Mouse (Mus musculus) monocyte, adult 5-6 weeks (primary cell): ENCODE measurements around the gene Pex26. TPM values are rescaled to one million over a fixed set of nuclear protein-coding genes. Genes with fewer than 3 reads are reported as not detected.

ENCODE experiments used
- ATAC-seq: fragments of 153-309, 156-312 bp; replicated peaks from 2 replicates; pipeline ENCODE4 v1.8.0; 2017; ENCODE audit warnings: mild to moderate bottlenecking; ENCODE audit not compliant: low TSS enrichment, insufficient number of reproducible peaks, severe bottlenecking, poor library complexity, low FRiP score
- total RNA-seq: library from RNA; stranded (forward); fragments of 200-1000, 200-491, 200-594 nt; gene quantifications from 3 replicates; pipeline ENCODE4 v1.2.3, GENCODE M21; 2017

Gene Pex26
- total RNA-seq: 4.0 to 9.1 TPM (median 4.9 TPM) in 3 replicates

DNA sequence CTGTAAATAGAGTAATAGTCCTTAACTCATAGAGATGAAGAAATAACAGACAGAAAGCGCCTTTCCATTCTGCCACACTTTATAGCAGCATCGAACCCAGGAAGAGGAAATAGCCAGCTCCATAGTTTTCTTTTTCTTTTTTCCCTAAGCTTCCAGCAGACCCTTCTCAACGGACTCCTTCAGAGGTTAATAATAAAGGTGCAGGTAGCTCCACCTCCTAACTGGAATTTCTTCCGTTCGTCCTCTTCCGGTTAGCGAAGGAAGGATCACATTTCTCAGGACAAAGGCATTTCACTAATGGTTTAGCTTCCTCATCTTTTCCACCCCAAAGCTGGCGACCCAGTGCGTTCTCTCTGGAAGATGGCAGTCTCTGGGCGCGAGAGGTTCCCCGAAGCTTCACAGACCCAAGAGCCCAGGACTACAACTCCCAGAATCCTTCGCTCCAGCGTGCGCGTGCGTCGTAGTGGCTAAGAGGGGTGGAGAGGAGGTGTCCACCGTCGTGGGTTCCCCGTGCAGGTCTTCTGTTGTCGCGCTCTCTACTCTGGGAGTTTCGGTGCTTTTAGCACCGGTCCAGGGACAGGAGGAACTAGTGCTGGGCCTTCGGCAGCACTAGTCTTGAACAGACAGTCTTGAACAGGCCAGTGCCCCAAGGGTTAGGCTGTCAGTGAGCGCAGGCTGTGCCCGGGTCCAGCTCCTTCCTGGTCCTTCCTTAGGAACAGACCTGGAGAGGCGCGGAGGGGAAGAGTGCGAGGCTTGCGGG is at the start of gene Pex26:
TSS of gene Pex26 (plus strand) at position 254 of the 760 bp plus-strand sequence.
- peak; percentile 92 for ATAC-seq

DNA sequence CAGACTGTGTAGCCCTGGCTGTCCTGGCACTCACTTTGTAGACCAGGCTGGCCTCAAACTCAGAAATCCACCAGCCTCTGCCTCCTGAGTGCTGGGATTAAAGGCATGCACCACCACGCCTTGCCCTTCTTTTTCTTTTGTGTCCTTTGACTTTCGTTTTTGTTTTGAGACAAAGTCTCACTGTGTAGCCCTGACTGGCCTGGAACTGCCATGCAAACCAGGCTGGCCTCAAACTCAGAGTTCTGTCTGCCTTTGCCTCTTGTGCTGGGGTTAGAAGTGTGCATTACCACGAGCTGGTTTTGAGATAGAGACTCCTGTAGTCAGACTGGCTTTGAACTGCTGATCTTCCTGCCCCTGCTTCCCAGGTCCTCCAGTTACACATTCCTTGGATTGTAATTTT is 49.2 kb upstream of the Pex26 start:
- no peak for ATAC-seq

DNA sequence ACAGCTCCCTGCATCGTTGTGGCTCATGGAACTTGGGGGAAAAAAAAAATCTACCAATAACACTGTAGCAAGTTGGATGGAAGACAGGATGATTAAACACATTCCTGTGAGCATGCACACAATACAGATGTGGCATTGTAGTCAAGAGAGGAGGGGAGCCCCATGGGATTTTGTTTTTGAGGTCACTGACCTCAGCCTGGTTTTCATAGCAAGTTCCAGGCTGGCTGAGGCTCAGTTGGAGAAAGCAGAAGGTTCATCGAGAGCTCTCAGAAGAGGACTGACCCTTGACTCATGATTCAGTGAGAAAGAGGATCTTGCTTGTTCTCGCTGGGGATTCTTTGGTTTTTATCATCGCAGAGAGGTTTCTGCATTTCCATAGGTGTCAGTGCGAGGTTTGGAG is 48.6 kb upstream of the Pex26 start:
- no peak for ATAC-seq

DNA sequence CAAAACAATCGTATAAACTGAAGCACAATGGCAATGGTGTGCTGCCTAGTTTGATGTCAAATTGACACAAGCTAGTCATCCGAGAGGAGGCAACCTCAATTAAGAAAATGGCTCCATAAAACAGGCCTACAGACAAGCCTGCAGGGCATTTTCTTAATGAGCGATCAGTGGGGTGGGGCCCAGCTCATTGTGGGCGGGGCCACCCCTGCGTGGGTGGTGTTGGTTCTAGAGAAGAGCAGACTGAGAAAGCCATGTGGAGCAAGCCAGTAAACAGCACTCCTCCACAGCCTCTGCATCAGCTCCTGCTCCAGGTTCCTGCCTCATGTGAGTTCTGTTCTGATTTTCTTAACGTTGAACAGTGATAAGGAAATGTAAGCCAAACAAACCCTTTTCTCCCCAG is 46.2 kb upstream of the Pex26 start:
- no peak for ATAC-seq

DNA sequence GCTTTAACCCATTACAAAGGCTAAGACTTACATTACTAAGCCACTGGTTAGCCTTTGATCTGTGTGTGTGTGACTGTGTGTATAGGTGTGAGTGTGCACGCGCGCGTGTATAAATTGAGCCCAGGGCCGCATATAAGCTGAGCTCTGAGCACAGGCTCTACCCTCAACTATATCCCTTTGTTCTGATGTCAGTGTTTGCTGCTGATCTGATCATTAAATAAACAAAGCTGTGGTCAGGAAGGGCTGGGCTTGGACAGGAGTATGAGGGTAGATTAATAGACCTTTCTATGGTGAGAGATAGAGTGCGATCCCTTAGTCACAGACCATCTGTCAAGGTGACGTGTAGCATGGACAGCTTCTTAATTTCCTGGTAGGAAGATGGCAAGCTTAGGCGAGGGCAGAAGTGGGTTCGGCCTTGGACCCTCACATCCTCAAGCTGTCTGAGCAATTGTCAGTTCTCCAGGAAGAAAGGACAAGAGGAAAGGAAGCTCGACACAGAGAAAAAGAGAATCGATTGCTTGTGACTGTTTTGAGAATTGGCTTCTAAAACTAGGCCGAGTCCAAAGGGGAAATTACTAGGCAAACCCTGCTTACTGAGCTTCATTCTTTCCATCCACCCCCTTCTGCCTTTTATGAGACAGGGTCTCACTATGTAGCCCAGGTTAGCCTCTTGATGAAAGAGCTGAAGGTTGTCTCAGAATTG is 45.0 kb upstream of the Pex26 start:
- ATAC-seq: no peak

DNA sequence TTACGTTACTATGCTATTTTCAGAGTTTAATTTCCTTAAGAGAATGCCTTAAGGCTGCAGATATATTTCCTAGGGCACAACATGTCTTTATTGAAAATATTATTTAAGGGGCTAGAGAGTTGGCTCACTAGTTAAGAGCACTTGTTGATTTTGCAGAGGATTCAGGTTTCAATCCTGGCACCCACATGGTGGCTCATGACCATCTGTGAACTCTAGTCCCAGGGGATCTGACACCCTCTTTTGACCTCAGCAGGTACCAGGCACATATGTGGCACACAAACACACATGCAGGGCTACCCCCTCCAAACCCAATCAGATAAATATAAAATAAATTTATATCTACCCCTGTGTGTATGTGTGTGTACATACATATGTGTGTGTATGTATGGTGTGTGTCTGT is 44.2 kb upstream of the Pex26 start:
- ATAC-seq: no peak

DNA sequence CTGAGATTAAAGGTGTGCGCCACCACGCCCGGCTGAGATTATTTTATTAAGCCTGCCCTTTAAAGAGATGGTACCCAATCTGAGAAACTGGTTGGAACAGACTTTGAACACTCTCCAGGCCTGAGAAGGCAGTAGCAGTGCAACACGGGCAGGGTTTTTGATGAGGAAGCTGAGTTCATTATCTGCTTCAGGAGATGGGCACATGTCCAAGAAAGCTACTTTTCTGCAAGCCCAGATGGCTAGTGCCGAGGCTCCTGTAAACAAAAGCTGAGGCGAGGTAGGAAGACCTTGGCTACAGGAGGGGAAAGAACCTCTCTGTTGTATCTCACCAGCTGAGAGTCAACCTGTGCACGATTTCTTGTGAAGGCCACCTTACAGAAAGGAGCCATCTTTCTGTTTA is 41.2 kb upstream of the Pex26 start:
- ATAC-seq: no peak

DNA sequence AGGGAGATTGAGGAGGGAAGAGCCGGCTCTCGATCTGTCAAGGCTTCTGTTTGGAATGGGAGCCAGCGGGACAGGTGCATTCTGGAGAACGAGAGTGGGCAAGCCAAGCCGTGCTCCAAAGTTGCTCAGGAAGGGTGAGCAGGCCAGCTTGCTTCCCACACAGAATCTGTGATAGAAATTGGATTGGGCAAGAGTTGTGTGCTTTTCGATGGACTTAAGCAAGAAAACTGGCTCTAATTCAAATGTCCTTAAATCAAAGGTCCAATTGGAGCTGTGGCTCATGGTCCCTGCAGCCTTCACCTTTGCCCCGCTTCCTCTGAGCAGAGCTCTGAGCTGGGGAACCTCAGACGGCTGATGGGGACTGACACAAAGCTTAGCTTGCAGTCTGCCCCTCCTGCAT is 40.0 kb upstream of the Pex26 start:
- ATAC-seq: no peak

DNA sequence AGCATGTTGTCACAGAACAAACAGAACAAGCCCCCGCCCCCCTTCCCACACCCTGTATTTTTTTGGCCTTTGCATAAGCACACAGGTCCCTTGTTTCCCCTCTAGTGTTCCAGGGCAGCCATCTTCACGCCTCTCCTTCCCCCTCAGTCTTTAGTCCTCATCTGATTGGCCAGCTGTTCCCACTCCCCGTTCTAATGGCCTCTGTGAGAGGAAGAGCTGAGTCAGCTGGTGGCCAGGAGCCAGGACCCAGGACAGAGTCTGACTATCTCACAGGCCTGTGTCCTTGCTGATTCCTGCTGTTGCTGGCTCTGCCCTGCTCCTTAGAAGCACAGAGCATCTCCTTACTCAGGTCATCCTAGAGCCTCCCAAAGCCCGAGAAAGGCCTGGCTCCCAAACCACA is 39.4 kb upstream of the Pex26 start:
- no peak for ATAC-seq

DNA sequence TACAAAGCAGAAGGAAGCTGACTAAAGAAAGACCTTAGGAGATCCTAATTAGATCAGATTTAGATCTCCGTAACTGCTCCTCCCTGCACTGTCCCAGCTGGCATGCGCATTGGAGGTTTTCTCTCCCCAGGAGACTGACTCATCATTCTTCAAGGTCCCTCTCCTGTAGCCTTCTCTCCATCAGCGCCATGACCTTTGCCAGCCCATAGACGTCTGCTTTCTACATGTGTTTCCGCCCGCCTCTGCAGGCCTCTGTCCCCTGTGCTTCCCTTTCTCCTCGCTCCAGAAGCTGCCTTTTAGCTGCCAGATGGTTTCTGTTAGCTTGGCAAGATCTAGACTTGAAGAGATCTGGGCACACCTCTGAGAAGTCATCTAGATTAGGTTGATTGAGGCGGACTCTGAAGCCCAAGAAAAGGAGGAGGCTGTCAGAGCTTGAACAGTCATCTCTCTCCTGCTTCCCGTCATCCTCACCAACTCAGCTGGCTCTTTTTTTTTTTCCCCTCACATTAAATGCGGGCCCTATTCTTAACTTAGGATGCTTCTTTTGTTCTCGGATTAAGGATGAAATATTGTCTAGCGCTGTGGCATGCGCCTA is 38.4 kb upstream of the Pex26 start:
- ATAC-seq: no peak

DNA sequence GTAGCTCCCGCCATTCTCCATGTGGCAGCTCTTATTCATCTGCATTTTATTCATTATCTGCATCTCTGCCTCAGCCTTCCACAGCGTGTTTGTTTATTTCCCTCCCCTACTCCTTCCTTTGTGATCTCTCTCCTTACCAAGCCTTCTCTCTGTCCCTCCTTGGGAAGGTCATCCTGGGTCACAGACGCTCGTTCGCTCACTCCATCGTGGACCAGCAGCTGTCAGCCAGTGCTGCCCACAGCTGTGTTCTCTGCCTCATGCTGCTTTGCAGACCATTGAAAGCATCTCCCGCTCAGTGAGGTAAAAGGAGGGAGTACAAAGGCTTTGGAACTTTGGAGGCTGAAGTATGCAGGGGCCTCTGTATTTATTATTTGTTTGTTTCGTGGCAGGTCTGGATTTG is 37.6 kb upstream of the Pex26 start:
- ATAC-seq: no peak

DNA sequence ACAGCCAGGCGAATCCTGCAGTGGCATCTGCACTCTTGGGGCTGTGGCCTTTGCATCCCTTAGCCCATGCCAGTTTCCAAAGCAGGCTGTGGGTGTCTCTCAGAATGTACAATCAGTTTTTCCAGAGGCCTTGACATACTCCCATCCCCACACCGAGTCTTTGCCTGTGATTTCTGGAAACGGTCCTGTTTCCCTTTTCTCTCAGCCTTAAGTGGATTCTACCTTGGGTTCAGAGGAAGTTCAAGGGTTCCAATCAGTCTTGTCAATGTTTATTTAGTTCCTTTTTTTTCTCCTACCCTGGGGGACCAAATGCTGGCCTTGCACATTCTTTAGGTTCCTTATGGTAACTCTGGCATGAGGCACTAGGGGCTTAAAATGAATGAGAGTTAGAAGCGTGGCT is 36.7 kb upstream of the Pex26 start:
- ATAC-seq: no peak

DNA sequence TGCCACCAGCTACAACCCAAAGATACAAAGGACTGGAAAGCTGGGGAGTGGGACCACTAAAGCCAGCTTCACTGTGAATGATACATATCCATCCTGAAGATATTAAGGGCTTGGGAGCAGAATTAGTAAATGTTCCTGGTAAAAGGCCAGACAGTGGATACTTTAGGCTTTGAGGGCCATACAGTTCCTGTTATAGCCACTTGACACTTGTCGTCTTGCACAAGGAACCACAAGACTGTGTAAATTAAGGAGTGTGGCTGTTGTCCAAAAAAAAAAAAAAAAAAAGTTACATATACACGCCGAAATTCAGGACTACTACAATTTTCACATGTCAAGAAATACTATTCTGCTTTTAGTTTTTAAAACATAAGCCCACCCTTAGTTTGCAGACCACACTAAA is 35.1 kb upstream of the Pex26 start:
- ATAC-seq: no peak

DNA sequence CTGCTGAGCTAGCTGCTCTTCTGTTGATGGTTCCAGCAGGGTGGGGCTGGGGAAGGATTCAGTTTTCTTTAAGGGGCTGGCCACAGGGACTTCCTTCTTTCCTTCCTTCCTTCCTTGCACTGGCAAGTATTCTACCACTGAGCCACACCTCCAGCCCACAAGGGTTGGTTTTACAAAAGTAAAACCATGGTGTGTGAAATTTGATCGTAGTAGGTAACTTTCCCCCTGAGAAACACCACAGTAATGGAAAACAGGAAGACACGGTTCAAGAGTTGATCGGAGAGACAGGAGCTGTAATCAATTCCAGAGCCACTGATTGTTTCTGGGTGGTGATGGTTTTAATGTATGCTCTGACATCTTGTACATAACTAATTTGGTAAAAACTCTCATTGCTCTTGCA is 34.0 kb upstream of the Pex26 start:
- no peak for ATAC-seq

DNA sequence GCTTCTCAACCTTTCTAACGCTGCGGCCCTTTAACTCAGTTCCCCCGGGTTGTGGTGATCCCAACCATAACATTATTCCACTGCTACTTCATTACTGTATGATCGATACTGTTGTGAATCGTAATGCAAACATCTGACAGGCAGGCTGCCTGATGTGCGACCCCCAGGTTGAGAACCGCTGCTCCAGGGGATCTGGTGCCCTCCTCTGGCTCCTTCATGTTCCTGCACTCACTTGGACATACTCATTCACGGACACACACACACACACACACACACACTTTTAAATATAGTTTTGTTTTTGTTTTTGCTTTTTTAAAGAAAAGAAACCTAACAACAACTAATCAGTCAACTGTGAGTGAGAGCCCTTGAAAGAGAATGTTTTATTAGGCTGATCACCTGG is 33.3 kb upstream of the Pex26 start:
- ATAC-seq: no peak

DNA sequence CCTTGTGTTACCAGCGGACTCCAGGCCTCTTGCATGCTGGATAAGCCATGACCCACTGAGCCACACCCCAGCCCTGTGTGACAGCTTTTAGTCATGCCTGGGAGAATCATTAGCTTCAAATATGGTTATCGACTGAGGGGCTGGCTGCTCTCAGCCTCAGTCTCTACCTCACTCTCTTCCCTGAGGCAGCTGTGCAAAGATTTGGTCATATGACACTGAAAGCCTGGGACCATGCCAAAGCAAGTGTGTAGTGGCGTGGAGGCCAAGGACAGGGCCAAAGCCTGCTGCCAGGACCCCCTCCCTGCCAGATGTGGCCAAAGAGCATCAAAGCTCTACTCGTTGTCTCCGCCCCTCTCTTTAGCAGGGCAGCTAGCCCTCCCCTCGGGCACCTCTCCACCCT is 31.7 kb upstream of the Pex26 start:
- ATAC-seq: no peak

DNA sequence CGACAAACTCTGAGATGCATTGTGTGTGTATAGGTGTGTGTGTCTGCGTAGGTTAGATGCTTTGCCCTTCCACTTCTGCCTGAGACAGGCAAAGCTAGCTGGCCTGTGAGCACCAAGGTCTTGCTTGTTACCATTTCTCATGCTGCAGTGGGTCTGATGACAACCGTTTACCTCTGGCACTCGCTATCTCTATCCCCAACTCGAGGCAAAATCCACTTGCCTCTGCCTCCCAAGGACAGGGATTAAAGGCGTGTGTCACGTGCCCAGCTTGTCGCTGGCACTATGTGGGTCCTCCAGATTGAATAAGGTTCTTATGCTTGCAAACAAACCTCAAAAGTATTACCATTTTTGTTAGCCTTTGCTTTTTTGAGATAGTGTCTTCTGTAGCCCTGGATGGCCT is 30.3 kb upstream of the Pex26 start:
- no peak for ATAC-seq

DNA sequence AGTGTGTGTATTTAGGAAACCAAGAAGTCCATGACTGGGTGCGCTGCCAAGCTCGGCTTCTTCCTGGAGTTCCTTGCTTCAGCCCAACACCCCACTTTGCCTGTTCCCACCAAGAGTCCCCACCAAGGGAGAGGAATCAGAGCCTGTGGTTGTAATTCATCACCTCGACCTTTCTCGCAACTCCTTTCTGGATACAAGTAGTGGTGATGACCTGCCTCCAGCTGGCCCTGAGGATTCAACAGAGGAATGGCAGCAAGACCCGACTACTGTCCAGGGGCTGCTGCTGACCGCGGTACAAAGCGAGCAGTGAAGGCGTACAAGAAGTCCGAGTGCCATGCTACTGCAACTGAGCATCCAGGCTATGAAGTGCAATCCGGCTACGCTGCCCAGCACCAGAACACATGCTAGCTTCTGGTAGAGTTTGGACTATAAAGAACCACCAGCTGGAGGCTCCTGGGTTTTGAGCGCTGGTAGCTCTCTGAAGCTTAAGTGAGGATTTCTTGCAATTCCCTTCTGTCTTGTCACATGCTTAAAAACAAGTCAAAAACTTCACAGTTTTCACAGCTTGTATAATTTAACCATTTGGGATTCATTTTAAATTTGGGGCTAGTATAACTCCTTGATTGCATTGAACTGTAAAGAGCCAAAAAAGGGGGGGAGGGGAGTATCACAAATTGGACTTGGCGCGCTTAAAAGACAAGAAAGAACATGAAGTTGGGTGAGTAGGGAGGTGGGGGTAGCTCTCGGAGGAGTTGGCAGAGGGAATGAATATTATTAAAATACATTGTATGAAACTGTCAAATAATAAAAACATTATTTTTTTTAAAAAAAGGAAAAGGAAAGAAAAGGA is 28.8 kb upstream of the Pex26 start:
- ATAC-seq: no peak

DNA sequence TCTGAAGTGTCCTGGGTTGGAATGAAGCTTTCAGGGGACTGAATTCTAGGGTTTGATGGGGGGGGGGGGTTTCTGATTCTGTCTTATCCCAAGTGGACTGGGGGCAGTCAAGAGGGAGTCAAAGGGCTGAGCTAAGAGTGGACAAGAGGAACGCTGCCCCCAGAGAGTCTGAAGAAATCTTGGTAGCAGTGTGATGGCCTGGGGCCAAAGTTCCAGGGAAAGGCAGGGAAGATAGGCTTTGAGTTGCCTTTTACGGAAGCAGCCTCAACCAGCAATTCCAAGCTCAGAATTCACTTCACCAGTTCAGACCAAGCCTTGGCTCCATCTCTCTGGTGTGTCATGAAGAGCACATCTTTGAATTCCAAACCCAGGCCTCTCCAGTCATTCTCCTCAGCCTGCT is 27.4 kb upstream of the Pex26 start:
- ATAC-seq: no peak
